Mouse (Mus musculus) limb, embryonic 13.5 days (tissue): Measurements from ENCODE around the gene Cited1. TPM values are rescaled to one million over a fixed set of nuclear protein-coding genes. Genes with fewer than 3 reads are reported as not detected.

Source experiments
- microRNA-seq: library from miRNA; unstranded; fragments of <30 nt; microRNA quantifications from one replicate; pipeline ENCODE4, GENCODE M21; 2016
- polyA plus RNA-seq: library from polyadenylated mRNA; unstranded; fragments of >200 nt; fragmentation: Nextera tagmentation; extraction: Ambion mirVana; gene quantifications from 2 replicates; pipeline ENCODE4 v1.2.1, GENCODE M21; 2015

Gene Cited1
- polyA plus RNA-seq, 1 experiment from 2014 or later = 36.9 TPM

Small RNAs within 50 kb of the gene (microRNA-seq; reads per million reads assigned to microRNA genes)
- gene Gm26318 = not detected

Other genes with a start within 250 kb of the Cited1 start
- gene Rtl5, start 180.9 kb downstream of the Cited1 start, polyA plus RNA-seq = 2.7 and 3.8 TPM in 2 replicates
- 74.8 and 75.3 TPM in 2 replicates for gene Pin4, start 132.7 kb downstream of the Cited1 start, polyA plus RNA-seq
- gene Ercc6l, start 95.1 kb downstream of the Cited1 start, polyA plus RNA-seq = 11.7 and 13.1 TPM in 2 replicates
- gene Rps4x, start 62.8 kb downstream of the Cited1 start, polyA plus RNA-seq = 760 and 771 TPM in 2 replicates